9 mouse cellular contexts compared by ENCODE assay signal in the genomic region with DNA sequence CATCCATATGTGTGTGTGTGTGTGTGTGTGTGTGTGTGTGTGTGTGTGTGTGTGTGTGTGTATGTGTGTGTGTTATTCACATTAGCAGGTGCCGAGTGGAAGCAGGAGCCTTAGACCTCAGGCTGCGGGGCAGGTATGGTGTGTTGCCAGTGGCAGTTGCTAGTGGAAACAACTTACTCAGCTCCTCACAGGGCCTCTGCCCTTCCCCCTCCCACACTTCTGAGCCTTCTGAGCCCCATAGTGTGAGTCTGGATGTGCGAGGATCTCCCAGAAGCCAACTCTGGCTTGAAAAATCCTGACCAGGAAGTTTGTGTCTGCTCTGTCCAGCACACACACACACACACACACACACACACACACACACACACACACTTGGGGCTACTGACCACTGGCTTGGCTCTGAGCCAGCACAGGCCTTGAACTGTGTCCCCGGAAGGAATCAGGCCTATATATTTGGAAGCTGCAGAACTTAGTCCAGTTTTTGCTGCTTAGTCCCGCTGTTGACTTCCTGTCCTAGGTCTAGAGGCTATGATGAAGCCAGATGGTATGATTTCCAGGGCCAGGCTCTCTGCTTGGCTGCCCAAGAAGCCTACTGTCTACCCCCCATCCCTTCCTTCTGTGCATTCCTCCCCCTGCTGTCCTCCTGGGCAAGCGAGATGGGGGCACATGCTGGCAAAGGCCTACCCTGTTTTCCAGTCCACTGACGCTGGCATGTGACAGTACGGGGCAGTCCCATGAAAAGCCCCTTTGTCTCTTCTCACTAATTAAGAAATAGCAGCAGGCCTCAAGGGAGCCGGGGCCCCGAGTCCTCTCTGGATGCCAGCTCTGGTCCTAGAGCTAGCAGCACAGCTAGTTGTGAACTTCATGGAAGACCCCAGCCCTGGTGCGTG. TPM values are rescaled to one million over a fixed set of nuclear protein-coding genes. Genes with fewer than 3 reads are reported as not detected.
DNase-seq lines count a peak whose midpoint lies in the region; ATAC-seq lines count a peak whose summit lies in the region.
"Had no signal": no experiment of that assay in that cellular context is flagged by ENCODE, and none has a peak within 500 bp of the region (broad histone marks: within the 10 kb centered on the region; RNA-seq: fewer than 3 reads in every experiment).

No protein-coding gene starts in this region.

- H3K9ac ChIP-seq in neural tube, embryonic 11.5 days (ENCODE audit: low read length): no peak overlapping the region
- no peak overlapping the region for H3K9ac ChIP-seq in forebrain, embryonic 14.5 days (ENCODE audit: low read length)
- H3K9ac ChIP-seq: limb, embryonic 13.5 days had no signal

- intact Hi-C loops in left cerebral cortex, postnatal 10 days (cut with DNase I): no loop called here
- intact Hi-C loops in gastrocnemius, postnatal 36 days (cut with DNase I): no loop called here

- H3K4me1 ChIP-seq in neural tube, embryonic 11.5 days (ENCODE audit: control insufficient read depth, insufficient read depth, low read length): no peaks in the 10 kb centered on the region
- H3K4me1 ChIP-seq in forebrain, embryonic 14.5 days (ENCODE audit: control insufficient read depth, insufficient read depth, low read length): peaks cover 19% of the 10 kb centered on the region

- peak; percentile 14 for DNase-seq in neural tube, embryonic 11.5 days (ENCODE audit: low spot score)
- no peak for DNase-seq in neural tube, embryonic 10.5 days (ENCODE audit: extremely low spot score, low spot score)
- DNase-seq in forebrain, embryonic 14.5 days (ENCODE audit: low spot score): peak; percentile 90
- DNase-seq in left cerebral cortex, postnatal 10 days (ENCODE audit: extremely low spot score in 1 of 2, low spot score in 2 of 2): peak; percentile 54 to 60
- peak; percentile 32 to 45 for DNase-seq in right cerebral cortex, postnatal 36 days (ENCODE audit: low spot score in 2 of 2)
- no peak for DNase-seq in adrenal gland, postnatal 10 days
- DNase-seq in spleen, postnatal 14 days (ENCODE audit: low spot score in 2 of 2): no peak
- DNase-seq in gastrocnemius, postnatal 36 days: no peak

- no peak overlapping the region for H3K4me3 ChIP-seq in neural tube, embryonic 11.5 days (ENCODE audit: low read depth, low read length)
- H3K4me3 ChIP-seq in forebrain, embryonic 14.5 days (ENCODE audit: low read depth, low read length): no peak overlapping the region
- H3K4me3 ChIP-seq: limb, embryonic 13.5 days had no signal

- ATAC-seq in neural tube, embryonic 11.5 days (ENCODE audit: insufficient read depth, low FRiP score, low TSS enrichment): no peak
- ATAC-seq in forebrain, embryonic 14.5 days: peak; percentile 92

- 68% methylated on average over 11 of the region's 11 CpGs for WGBS in neural tube, embryonic 11.5 days
- WGBS in forebrain, embryonic 14.5 days: 20% methylated on average over 11 of the region's 11 CpGs

- no peaks in the 10 kb centered on the region for H3K9me3 ChIP-seq in neural tube, embryonic 11.5 days (ENCODE audit: control insufficient read depth, low read length)
- no peaks in the 10 kb centered on the region for H3K9me3 ChIP-seq in forebrain, embryonic 14.5 days (replicated peaks; ENCODE audit: control insufficient read depth, low read length)
- H3K9me3 ChIP-seq: limb, embryonic 13.5 days had no signal

- H3K36me3 ChIP-seq in neural tube, embryonic 11.5 days (ENCODE audit: control insufficient read depth, insufficient read depth, low read length): no peaks in the 10 kb centered on the region
- no peaks in the 10 kb centered on the region for H3K36me3 ChIP-seq in forebrain, embryonic 14.5 days (ENCODE audit: control insufficient read depth, insufficient read depth, low read length)
- H3K36me3 ChIP-seq: limb, embryonic 13.5 days had no signal

- no peak overlapping the region for H3K27ac ChIP-seq in neural tube, embryonic 11.5 days (ENCODE audit: low read depth, low read length)
- H3K27ac ChIP-seq in forebrain, embryonic 14.5 days (ENCODE audit: low read depth, low read length): peak overlapping the region; percentile 79
- H3K27ac ChIP-seq: limb, embryonic 13.5 days had no signal

- H3K4me2 ChIP-seq in neural tube, embryonic 11.5 days (ENCODE audit: low read depth): no peak overlapping the region
- no peak overlapping the region for H3K4me2 ChIP-seq in forebrain, embryonic 14.5 days (ENCODE audit: low read length)
- H3K4me2 ChIP-seq: limb, embryonic 13.5 days had no signal

- H3K27me3 ChIP-seq in neural tube, embryonic 11.5 days (ENCODE audit: control insufficient read depth, insufficient read depth, low read length): no peaks in the 10 kb centered on the region
- no peaks in the 10 kb centered on the region for H3K27me3 ChIP-seq in forebrain, embryonic 14.5 days (replicated peaks; ENCODE audit: control insufficient read depth, insufficient read depth, low read length)
- H3K27me3 ChIP-seq: limb, embryonic 13.5 days had no signal

RNA-seq across cellular contexts. Expression of a gene that starts 22.2 kb away (rescaled TPM):
- 9.4 and 9.7 TPM in 2 replicates for polyA plus RNA-seq in neural tube, embryonic 11.5 days (2014; fragmentation: Nextera tagmentation; extraction: Ambion mirVana)
- polyA plus RNA-seq in forebrain, embryonic 14.5 days (2014; fragmentation: Nextera tagmentation; extraction: Ambion mirVana): 15.8 and 16.0 TPM in 2 replicates
- total RNA-seq in left cerebral cortex, postnatal 10 days (2021): 10 to 100 TPM; 80.9 to 86.7 TPM
- total RNA-seq in adrenal gland, postnatal 10 days (2021): 1 to 10 TPM; 5.7 to 5.8 TPM
- total RNA-seq in gastrocnemius, postnatal 36 days (2021): 1 to 10 TPM; 1.7 TPM

Comparison
In these comparisons a context has a peak if more than half of its experiments do, and no peak if none do; other contexts are left out.
1. DNase-seq: peak in neural tube, embryonic 11.5 days (single experiment), forebrain, embryonic 14.5 days (single experiment), left cerebral cortex, postnatal 10 days (2 of 2) and right cerebral cortex, postnatal 36 days (2 of 2); none in neural tube, embryonic 10.5 days (single experiment), adrenal gland, postnatal 10 days (single experiment), spleen, postnatal 14 days (0 of 2) and gastrocnemius, postnatal 36 days (0 of 2).
2. RNA of a gene that starts 22.2 kb away (total RNA-seq): 80.9 to 86.7 TPM in left cerebral cortex, postnatal 10 days; 5.7 to 5.8 TPM in adrenal gland, postnatal 10 days and 1.7 TPM in gastrocnemius, postnatal 36 days; every median in the first group is over 10 times any median in the second.